Mouse (Mus musculus): Measurements from ENCODE around the gene Echdc2.

GRCm38 (mm10) chr4:108127516-108127915 is 37.7 kb upstream of the Echdc2 start:
- no peak for TF ChIP-seq GATA1 (IDR thresholded peaks at IDR 0.05; ENCODE audit: borderline replicate concordance, low read length)
- no peak for TF ChIP-seq CTCF (IDR thresholded peaks at IDR 0.05; ENCODE audit: low read depth, low read length)
- no peak for TF ChIP-seq POLR2AphosphoS5 (IDR thresholded peaks at IDR 0.05; ENCODE audit: insufficient replicate concordance, low read depth, low read length)
- no peak for TF ChIP-seq TAL1 (conservative IDR thresholded peaks at IDR 0.05; ENCODE audit: low read depth, low read length)

Data from G1E (cell line).